Mouse (Mus musculus): Measurements from ENCODE around the gene D1Pas1. TPM values are rescaled to one million over a fixed set of nuclear protein-coding genes. Genes with fewer than 3 reads are reported as not detected.

D1Pas1 gene
- polyA plus RNA-seq, 1 experiment from 2014 or later: 0.08 TPM

DNA sequence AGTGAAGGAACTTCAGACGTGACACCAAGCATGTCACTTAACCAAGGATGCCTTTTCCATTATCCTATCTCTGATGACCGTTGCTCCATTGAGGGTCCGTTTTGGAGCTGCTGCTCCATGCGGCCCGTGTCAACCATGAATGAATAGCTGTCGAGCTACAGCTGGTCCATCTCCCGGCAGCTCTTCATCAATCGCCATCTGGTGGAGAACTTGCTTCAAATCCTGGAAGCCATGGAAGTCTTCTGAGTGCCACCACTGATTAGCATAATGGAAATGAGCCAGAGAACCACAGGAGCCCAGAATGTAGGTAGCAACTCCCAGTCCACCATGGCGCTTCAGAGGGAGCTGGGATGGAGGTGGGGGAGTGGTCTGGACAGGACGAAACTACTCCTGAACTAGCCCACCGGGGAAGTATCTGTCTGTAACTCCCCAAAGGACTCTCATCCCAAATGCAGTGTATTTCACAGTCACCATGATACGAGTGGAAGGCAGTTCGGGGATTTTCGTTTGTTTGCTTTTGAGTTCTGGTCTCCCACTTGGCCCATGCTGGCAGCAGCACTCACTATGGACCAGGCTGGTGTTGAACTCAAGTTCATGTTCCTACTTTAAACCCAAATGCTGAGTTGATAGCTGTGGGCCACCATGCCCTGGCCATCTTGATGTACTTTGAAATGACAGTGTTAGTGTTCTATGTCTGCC, 39.2 kb downstream of the D1Pas1 start:
- WGBS: 82% methylated on average over 14 of the region's 14 CpGs
- H3K9me3 ChIP-seq (ENCODE audit: control insufficient read depth, low read length): no peaks in the 10 kb centered on the region
- no peak overlapping the region for H3K4me3 ChIP-seq (ENCODE audit: control insufficient read depth in 1 of 2, insufficient read depth in 1 of 2, low read depth in 1 of 2, low read length in 2 of 2)
- H3K27ac ChIP-seq (replicated peaks in 1 of 2; ENCODE audit: control insufficient read depth in 1 of 2, insufficient read depth in 1 of 2, low read depth in 2 of 2, low read length in 2 of 2): no peak overlapping the region
- no peaks in the 10 kb centered on the region for H3K36me3 ChIP-seq (ENCODE audit: control insufficient read depth, insufficient read depth, low read length)
- no peak overlapping the region for H3K9ac ChIP-seq (ENCODE audit: low read length)
- no peak for ATAC-seq (ENCODE audit: insufficient number of reproducible peaks, insufficient read depth, low FRiP score, low read depth)
- no peaks in the 10 kb centered on the region for H3K27me3 ChIP-seq (ENCODE audit: control insufficient read depth, insufficient read depth, low read length)
- H3K4me1 ChIP-seq (ENCODE audit: control insufficient read depth in 2 of 2, insufficient read depth in 2 of 2, low read length in 2 of 2): no peaks in the 10 kb centered on the region
- no peak overlapping the region for H3K4me2 ChIP-seq (ENCODE audit: low read length)

GRCm38 (mm10) chr1:187008236-187008635, 41.0 kb downstream of the D1Pas1 start:
- no peak for ATAC-seq (ENCODE audit: insufficient number of reproducible peaks, insufficient read depth, low FRiP score, low read depth)
- WGBS: 85% methylated on average over 7 of the region's 7 CpGs
- H3K4me3 ChIP-seq (ENCODE audit: control insufficient read depth in 1 of 2, insufficient read depth in 1 of 2, low read depth in 1 of 2, low read length in 2 of 2): no peak overlapping the region

DNA sequence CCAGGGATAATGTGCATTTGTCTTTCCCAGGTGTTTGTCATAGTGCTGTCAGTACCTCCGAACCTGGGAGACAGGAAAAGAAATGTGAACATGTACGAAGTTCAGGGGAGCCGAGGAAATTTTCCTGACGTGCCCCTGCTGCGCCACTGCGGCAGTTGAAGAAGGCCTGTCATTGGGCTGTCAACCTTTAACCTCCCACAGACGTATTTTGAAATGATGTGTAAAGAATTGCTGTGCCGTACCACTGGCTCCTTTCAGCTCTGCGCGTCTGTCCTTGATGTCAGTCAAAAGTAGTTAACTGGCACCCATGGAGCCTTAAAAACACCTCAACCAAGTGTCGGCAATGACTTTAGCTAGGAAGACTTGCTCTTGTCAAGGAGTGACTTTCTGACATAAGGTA, 42.9 kb downstream of the D1Pas1 start:
- 81% methylated on average over 11 of the region's 11 CpGs for WGBS
- no peak overlapping the region for H3K9ac ChIP-seq (ENCODE audit: low read length)
- no peak overlapping the region for H3K27ac ChIP-seq (replicated peaks in 1 of 2; ENCODE audit: control insufficient read depth in 1 of 2, insufficient read depth in 1 of 2, low read depth in 2 of 2, low read length in 2 of 2)
- no peaks in the 10 kb centered on the region for H3K27me3 ChIP-seq (ENCODE audit: control insufficient read depth, insufficient read depth, low read length)
- H3K4me2 ChIP-seq (ENCODE audit: low read length): no peak overlapping the region
- no peaks in the 10 kb centered on the region for H3K9me3 ChIP-seq (ENCODE audit: control insufficient read depth, low read length)
- no peaks in the 10 kb centered on the region for H3K4me1 ChIP-seq (ENCODE audit: control insufficient read depth in 2 of 2, insufficient read depth in 2 of 2, low read length in 2 of 2)
- H3K36me3 ChIP-seq (ENCODE audit: control insufficient read depth, insufficient read depth, low read length): no peaks in the 10 kb centered on the region
- no peak for ATAC-seq (ENCODE audit: insufficient number of reproducible peaks, insufficient read depth, low FRiP score, low read depth)
- no peak overlapping the region for H3K4me3 ChIP-seq (ENCODE audit: control insufficient read depth in 1 of 2, insufficient read depth in 1 of 2, low read depth in 1 of 2, low read length in 2 of 2)

More at GRCm38 (mm10) chr1:187008236-187008635, 41.0 kb downstream of the D1Pas1 start:
- Histone ChIP-seq H3K9me3 (ENCODE audit: control insufficient read depth, low read length) (no peaks in the 10 kb centered on the region), H3K27me3 (ENCODE audit: control insufficient read depth, insufficient read depth, low read length) (no peaks in the 10 kb centered on the region), H3K36me3 (ENCODE audit: control insufficient read depth, insufficient read depth, low read length) (no peaks in the 10 kb centered on the region), H3K4me2 (ENCODE audit: low read length) (no peak overlapping the region), H3K27ac (replicated peaks in 1 of 2; ENCODE audit: control insufficient read depth in 1 of 2, insufficient read depth in 1 of 2, low read depth in 2 of 2, low read length in 2 of 2) (no peak overlapping the region), H3K4me1 (ENCODE audit: control insufficient read depth in 2 of 2, insufficient read depth in 2 of 2, low read length in 2 of 2) (no peaks in the 10 kb centered on the region), H3K9ac (ENCODE audit: low read length) (no peak overlapping the region)

- Histone ChIP-seq H3K9ac (ENCODE audit: low read length) (no peak overlapping the region), H3K4me1 (ENCODE audit: control insufficient read depth in 2 of 2, insufficient read depth in 2 of 2, low read length in 2 of 2) (no peaks in the 10 kb centered on the region), H3K27ac (replicated peaks in 1 of 2; ENCODE audit: control insufficient read depth in 1 of 2, insufficient read depth in 1 of 2, low read depth in 2 of 2, low read length in 2 of 2) (no peak overlapping the region), H3K4me2 (ENCODE audit: low read length) (no peak overlapping the region), H3K27me3 (ENCODE audit: control insufficient read depth, insufficient read depth, low read length) (no peaks in the 10 kb centered on the region), H3K4me3 (ENCODE audit: control insufficient read depth in 1 of 2, insufficient read depth in 1 of 2, low read depth in 1 of 2, low read length in 2 of 2) (no peak overlapping the region), H3K9me3 (ENCODE audit: control insufficient read depth, low read length) (no peaks in the 10 kb centered on the region), H3K36me3 (ENCODE audit: control insufficient read depth, insufficient read depth, low read length) (no peaks in the 10 kb centered on the region)
- 82% methylated on average over 4 of the region's 4 CpGs for WGBS
- no peak for ATAC-seq (ENCODE audit: insufficient number of reproducible peaks, insufficient read depth, low FRiP score, low read depth)
Observed at GRCm38 (mm10) chr1:187011601-187012000, 44.4 kb downstream of the D1Pas1 start.

DNA sequence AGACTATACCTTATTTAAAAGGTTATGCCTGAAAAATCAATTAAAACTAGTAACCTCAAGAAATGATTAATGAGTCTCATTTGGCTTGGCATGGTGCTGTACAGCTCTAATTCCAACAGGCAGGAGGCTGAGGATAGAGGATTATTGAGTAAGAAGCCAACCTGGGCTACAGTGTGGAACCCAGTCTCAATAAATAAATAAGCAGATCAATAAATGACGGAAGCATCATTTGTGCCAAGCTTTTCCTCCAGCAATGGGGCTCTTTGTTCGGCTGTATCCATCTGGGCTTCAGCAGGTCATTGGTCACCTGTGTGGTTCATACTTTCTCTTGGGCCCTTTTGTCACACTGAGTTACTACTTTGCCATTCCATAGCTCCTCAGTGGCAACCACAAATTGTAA, 46.9 kb downstream of the D1Pas1 start:
- Histone ChIP-seq H3K4me3 (ENCODE audit: control insufficient read depth in 1 of 2, insufficient read depth in 1 of 2, low read depth in 1 of 2, low read length in 2 of 2) (no peak overlapping the region), H3K4me2 (ENCODE audit: low read length) (no peak overlapping the region), H3K36me3 (ENCODE audit: control insufficient read depth, insufficient read depth, low read length) (no peaks in the 10 kb centered on the region), H3K27ac (replicated peaks in 1 of 2; ENCODE audit: control insufficient read depth in 1 of 2, insufficient read depth in 1 of 2, low read depth in 2 of 2, low read length in 2 of 2) (no peak overlapping the region), H3K27me3 (ENCODE audit: control insufficient read depth, insufficient read depth, low read length) (no peaks in the 10 kb centered on the region), H3K9me3 (ENCODE audit: control insufficient read depth, low read length) (no peaks in the 10 kb centered on the region), H3K4me1 (ENCODE audit: control insufficient read depth in 2 of 2, insufficient read depth in 2 of 2, low read length in 2 of 2) (no peaks in the 10 kb centered on the region), H3K9ac (ENCODE audit: low read length) (no peak overlapping the region)
- WGBS: 94% methylated on average over 2 of the region's 2 CpGs
- ATAC-seq (ENCODE audit: insufficient number of reproducible peaks, insufficient read depth, low FRiP score, low read depth): no peak

GRCm38 (mm10) chr1:187015673-187016072, 48.5 kb downstream of the D1Pas1 start:
- Histone ChIP-seq H3K36me3 (ENCODE audit: control insufficient read depth, insufficient read depth, low read length) (no peaks in the 10 kb centered on the region), H3K4me1 (ENCODE audit: control insufficient read depth in 2 of 2, insufficient read depth in 2 of 2, low read length in 2 of 2) (no peaks in the 10 kb centered on the region), H3K27me3 (ENCODE audit: control insufficient read depth, insufficient read depth, low read length) (no peaks in the 10 kb centered on the region), H3K9me3 (ENCODE audit: control insufficient read depth, low read length) (no peaks in the 10 kb centered on the region), H3K4me2 (ENCODE audit: low read length) (no peak overlapping the region), H3K4me3 (ENCODE audit: control insufficient read depth in 1 of 2, insufficient read depth in 1 of 2, low read depth in 1 of 2, low read length in 2 of 2) (no peak overlapping the region), H3K27ac (replicated peaks in 1 of 2; ENCODE audit: control insufficient read depth in 1 of 2, insufficient read depth in 1 of 2, low read depth in 2 of 2, low read length in 2 of 2) (no peak overlapping the region), H3K9ac (ENCODE audit: low read length) (no peak overlapping the region)
- no peak for ATAC-seq (ENCODE audit: insufficient number of reproducible peaks, insufficient read depth, low FRiP score, low read depth)
- WGBS: 77% methylated on average over 1 of the region's 1 CpGs

DNA sequence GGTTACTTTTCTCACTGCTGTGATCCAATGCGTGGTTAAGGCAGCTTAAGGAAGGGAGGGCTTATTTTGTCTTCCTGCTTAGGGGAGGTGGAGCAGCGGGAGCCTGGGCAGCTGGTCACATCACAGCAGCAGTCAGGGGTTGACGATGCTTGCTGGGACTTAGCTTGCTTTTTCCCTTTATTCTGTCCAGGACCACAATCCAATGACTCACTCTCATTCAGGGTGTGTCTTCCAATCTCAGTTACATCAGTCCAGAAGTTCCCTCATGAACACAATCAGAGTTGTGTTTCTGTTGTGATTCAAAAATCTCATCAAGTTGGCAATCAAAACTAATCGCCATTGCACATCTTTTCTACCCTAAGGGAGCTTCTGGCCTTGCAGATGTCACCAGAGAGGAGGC, 48.9 kb downstream of the D1Pas1 start:
- H3K27ac ChIP-seq (replicated peaks in 1 of 2; ENCODE audit: control insufficient read depth in 1 of 2, insufficient read depth in 1 of 2, low read depth in 2 of 2, low read length in 2 of 2): no peak overlapping the region
- H3K27me3 ChIP-seq (ENCODE audit: control insufficient read depth, insufficient read depth, low read length): no peaks in the 10 kb centered on the region
- no peaks in the 10 kb centered on the region for H3K36me3 ChIP-seq (ENCODE audit: control insufficient read depth, insufficient read depth, low read length)
- no peaks in the 10 kb centered on the region for H3K4me1 ChIP-seq (ENCODE audit: control insufficient read depth in 2 of 2, insufficient read depth in 2 of 2, low read length in 2 of 2)
- no peak overlapping the region for H3K9ac ChIP-seq (ENCODE audit: low read length)
- no peak overlapping the region for H3K4me3 ChIP-seq (ENCODE audit: control insufficient read depth in 1 of 2, insufficient read depth in 1 of 2, low read depth in 1 of 2, low read length in 2 of 2)
- WGBS: 43% methylated on average over 4 of the region's 4 CpGs
- ATAC-seq (ENCODE audit: insufficient number of reproducible peaks, insufficient read depth, low FRiP score, low read depth): no peak
- H3K9me3 ChIP-seq (ENCODE audit: control insufficient read depth, low read length): no peaks in the 10 kb centered on the region
- H3K4me2 ChIP-seq (ENCODE audit: low read length): no peak overlapping the region

DNA sequence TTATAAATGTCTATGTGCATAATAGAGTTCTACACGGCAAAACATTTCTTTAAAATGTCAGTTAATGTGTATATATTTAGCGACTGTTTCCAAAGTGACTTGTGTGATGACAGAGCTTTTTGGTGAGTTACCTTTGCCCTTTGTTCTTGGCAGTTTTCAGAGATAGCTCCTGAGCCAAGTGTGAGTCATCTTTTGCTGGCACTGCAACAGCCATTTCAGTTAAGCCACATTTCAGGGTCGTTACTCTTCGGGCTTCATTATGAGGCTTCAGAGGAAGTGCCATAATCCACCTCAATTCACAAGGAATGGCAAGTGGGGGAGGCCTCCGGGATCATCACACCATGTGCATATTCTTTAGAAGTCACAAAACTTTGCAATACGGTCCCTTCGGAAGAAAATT, 52.8 kb downstream of the D1Pas1 start:
- Histone ChIP-seq H3K27ac (replicated peaks in 1 of 2; ENCODE audit: control insufficient read depth in 1 of 2, insufficient read depth in 1 of 2, low read depth in 2 of 2, low read length in 2 of 2) (no peak overlapping the region), H3K36me3 (ENCODE audit: control insufficient read depth, insufficient read depth, low read length) (no peaks in the 10 kb centered on the region), H3K4me1 (ENCODE audit: control insufficient read depth in 2 of 2, insufficient read depth in 2 of 2, low read length in 2 of 2) (no peaks in the 10 kb centered on the region), H3K27me3 (ENCODE audit: control insufficient read depth, insufficient read depth, low read length) (no peaks in the 10 kb centered on the region), H3K9me3 (ENCODE audit: control insufficient read depth, low read length) (no peaks in the 10 kb centered on the region), H3K4me2 (ENCODE audit: low read length) (no peak overlapping the region), H3K4me3 (ENCODE audit: control insufficient read depth in 1 of 2, insufficient read depth in 1 of 2, low read depth in 1 of 2, low read length in 2 of 2) (no peak overlapping the region), H3K9ac (ENCODE audit: low read length) (no peak overlapping the region)
- ATAC-seq (ENCODE audit: insufficient number of reproducible peaks, insufficient read depth, low FRiP score, low read depth): no peak
- 68% methylated on average over 7 of the region's 7 CpGs for WGBS
